Mouse (Mus musculus) ES-E14 (cell line): Measurements from ENCODE around the gene Sh3kbp1. TPM values are rescaled to one million over a fixed set of nuclear protein-coding genes. Genes with fewer than 3 reads are reported as not detected.

Source experiments
- DNase-seq: peaks from one replicate; pipeline ENCODE4 v3.0.0-alpha.2; 2013; ENCODE audit warnings: low read depth, low spot score
- H3K27ac ChIP-seq: 2 replicates; pipeline ENCODE4 v1.5.1; 2012; ENCODE audit warnings: low read depth, mild to moderate bottlenecking, low read length, moderate library complexity, mixed read lengths; ENCODE audit not compliant: poor library complexity, insufficient read depth, severe bottlenecking
- H3K36me3 ChIP-seq: 2 replicates; pipeline ENCODE4 v1.6.1; 2012; ENCODE audit warnings: mild to moderate bottlenecking, low read length, moderate library complexity, mixed read lengths; ENCODE audit not compliant: control insufficient read depth, poor library complexity, insufficient read depth, severe bottlenecking
- H3K4me1 ChIP-seq, 2 experiments: fragments of 150-350 bp in 1 of 2; sonication (generic) in 1 of 2; 2 replicates each; pipeline ENCODE4 v1.6.1; 2012; ENCODE audit warnings: low read length in 2 of 2, mild to moderate bottlenecking in 1 of 2, mixed read lengths in 1 of 2; ENCODE audit not compliant: control insufficient read depth in 2 of 2, insufficient read depth in 2 of 2, poor library complexity in 1 of 2
- H3K4me3 ChIP-seq, 2 experiments: fragments of 150-350 bp in 1 of 2; sonication (generic) in 1 of 2; 2 replicates each; pipeline ENCODE4 v1.5.1; 2012; ENCODE audit warnings: low read length in 2 of 2, low read depth in 1 of 2, mild to moderate bottlenecking in 1 of 2, mixed read lengths in 1 of 2; ENCODE audit not compliant: insufficient read depth in 1 of 2, poor library complexity in 1 of 2, severe bottlenecking in 1 of 2
- H3K9ac ChIP-seq: 2 replicates; pipeline ENCODE4 v1.6.1; 2012; ENCODE audit warnings: low read depth, mild to moderate bottlenecking, low read length, mixed read lengths; ENCODE audit not compliant: poor library complexity, insufficient read depth, severe bottlenecking
- H3K9me3 ChIP-seq: fragments of 150-350 bp; sonication (generic); 2 replicates; pipeline ENCODE4 v1.6.1; 2012; ENCODE audit warnings: low read depth, mild to moderate bottlenecking, low read length; ENCODE audit not compliant: control insufficient read depth, insufficient read depth
- CHD2 ChIP-seq: IDR thresholded peaks from 2 replicates; pipeline ENCODE4 v1.6.1; 2014; ENCODE audit warnings: mild to moderate bottlenecking, low read depth, low read length, inconsistent platforms
- HCFC1 ChIP-seq: IDR thresholded peaks from 2 replicates; pipeline ENCODE4 v1.6.1; 2012; ENCODE audit warnings: low read length, inconsistent platforms, borderline replicate concordance; ENCODE audit not compliant: insufficient read depth
- MAFK ChIP-seq: IDR thresholded peaks from 2 replicates; pipeline ENCODE4 v1.6.1; 2014; ENCODE audit warnings: mild to moderate bottlenecking, low read depth, low read length, inconsistent platforms; ENCODE audit not compliant: insufficient read depth
- ZC3H11A ChIP-seq: IDR thresholded peaks from 2 replicates; pipeline ENCODE4 v1.6.1; 2012; ENCODE audit warnings: low read depth, mild to moderate bottlenecking, inconsistent platforms, low read length, borderline replicate concordance
- ZNF384 ChIP-seq: IDR thresholded peaks from 2 replicates; pipeline ENCODE4 v1.6.1; 2012; ENCODE audit warnings: low read depth, low read length, inconsistent platforms
- in situ Hi-C, 2 experiments: fragments of 600-800 bp; cut with MboI; formaldehyde crosslinking; loops; one replicate each; pipeline ENCODE4 v1.15.1; 2025; ENCODE audit warnings: low sequenced_read_pairs in 2 of 2, inconsistent platforms in 1 of 2; ENCODE audit not compliant: unreplicated experiment in 2 of 2
- total RNA-seq: library from RNA; depleted of rRNA; stranded (reverse); fragments of 300-350 nt; gene quantifications from 2 replicates; pipeline ENCODE4 v1.2.3, GENCODE M21; 2012

Gene Sh3kbp1
- total RNA-seq, 1 experiment, result 8.5 TPM

- H3K36me3 ChIP-seq, result no peaks in the 10 kb centered on the region
- in situ Hi-C loops, result no loop called here
- no peaks in the 10 kb centered on the region for H3K4me1 ChIP-seq
- no peak for DNase-seq
- no peak overlapping the region for H3K9ac ChIP-seq
- H3K4me3 ChIP-seq, result no peak overlapping the region
- no peaks in the 10 kb centered on the region for H3K9me3 ChIP-seq
- H3K27ac ChIP-seq, result no peak overlapping the region
- TF ChIP-seq ZC3H11A, result no peak
- no peak for TF ChIP-seq ZNF384
- TF ChIP-seq HCFC1, result no peak
- no peak for TF ChIP-seq CHD2
- TF ChIP-seq MAFK, result no peak
Measured at GRCm38 (mm10) chrX:159879455-159879854, 252.4 kb downstream of the Sh3kbp1 start.

- H3K27ac ChIP-seq, result no peak overlapping the region
- no peaks in the 10 kb centered on the region for H3K36me3 ChIP-seq
- TF ChIP-seq MAFK (no peak), ZNF384 (no peak), HCFC1 (no peak), CHD2 (no peak), ZC3H11A (no peak)
- in situ Hi-C loops, result no loop called here
- H3K4me3 ChIP-seq, result no peak overlapping the region
- H3K9ac ChIP-seq, result no peak overlapping the region
- DNase-seq, result no peak
- H3K4me1 ChIP-seq, result no peaks in the 10 kb centered on the region
- no peaks in the 10 kb centered on the region for H3K9me3 ChIP-seq
Measured at GRCm38 (mm10) chrX:159881576-159881975, 254.5 kb downstream of the Sh3kbp1 start.

- TF ChIP-seq CHD2 (no peak), HCFC1 (no peak), ZC3H11A (no peak), ZNF384 (no peak), MAFK (no peak)
- H3K9me3 ChIP-seq, result no peaks in the 10 kb centered on the region
- no peaks in the 10 kb centered on the region for H3K36me3 ChIP-seq
- no peak overlapping the region for H3K27ac ChIP-seq
- no peak overlapping the region for H3K4me3 ChIP-seq
- H3K4me1 ChIP-seq, result no peaks in the 10 kb centered on the region
- H3K9ac ChIP-seq, result no peak overlapping the region
- DNase-seq, result no peak
- in situ Hi-C loops, result no loop called here
Measured at GRCm38 (mm10) chrX:159896536-159896935, 269.5 kb downstream of the Sh3kbp1 start.

- in situ Hi-C loops, result no loop called here
Measured at GRCm38 (mm10) chrX:159898110-159898509, 271.0 kb downstream of the Sh3kbp1 start.

GRCm38 (mm10) chrX:159899121-159899520, 272.0 kb downstream of the Sh3kbp1 start:
- Histone ChIP-seq H3K4me3 (no peak overlapping the region), H3K9ac (no peak overlapping the region), H3K27ac (no peak overlapping the region), H3K9me3 (no peaks in the 10 kb centered on the region), H3K36me3 (no peaks in the 10 kb centered on the region), H3K4me1 (no peaks in the 10 kb centered on the region)
- in situ Hi-C loops, result no loop called here
- TF ChIP-seq ZC3H11A (no peak), CHD2 (no peak), HCFC1 (no peak), MAFK (no peak), ZNF384 (no peak)
- DNase-seq, result no peak

More at GRCm38 (mm10) chrX:159898110-159898509, 271.0 kb downstream of the Sh3kbp1 start:
- no peak for DNase-seq
- TF ChIP-seq ZC3H11A, result no peak
- no peak for TF ChIP-seq CHD2
- no peak for TF ChIP-seq MAFK
- no peak for TF ChIP-seq ZNF384
- TF ChIP-seq HCFC1, result no peak
- Histone ChIP-seq H3K27ac (no peak overlapping the region), H3K4me3 (no peak overlapping the region), H3K36me3 (no peaks in the 10 kb centered on the region), H3K4me1 (no peaks in the 10 kb centered on the region), H3K9ac (no peak overlapping the region), H3K9me3 (no peaks in the 10 kb centered on the region)
